Mouse (Mus musculus) heart, postnatal 4 days (tissue): ENCODE data around the gene AI413582. TPM values are rescaled to one million over a fixed set of nuclear protein-coding genes. Genes with fewer than 3 reads are reported as not detected.

ENCODE experiments used
- DNase-seq: peaks from one replicate; pipeline ENCODE4 v3.0.0; 2021
- total RNA-seq, 2 experiments: library from RNA; stranded (reverse); gene quantifications; 2 replicates each; pipeline ENCODE4 v1.2.3; 2021

AI413582 gene
- total RNA-seq, 2 experiments from 2014 or later, result 8.7 to 8.8 TPM

DNA sequence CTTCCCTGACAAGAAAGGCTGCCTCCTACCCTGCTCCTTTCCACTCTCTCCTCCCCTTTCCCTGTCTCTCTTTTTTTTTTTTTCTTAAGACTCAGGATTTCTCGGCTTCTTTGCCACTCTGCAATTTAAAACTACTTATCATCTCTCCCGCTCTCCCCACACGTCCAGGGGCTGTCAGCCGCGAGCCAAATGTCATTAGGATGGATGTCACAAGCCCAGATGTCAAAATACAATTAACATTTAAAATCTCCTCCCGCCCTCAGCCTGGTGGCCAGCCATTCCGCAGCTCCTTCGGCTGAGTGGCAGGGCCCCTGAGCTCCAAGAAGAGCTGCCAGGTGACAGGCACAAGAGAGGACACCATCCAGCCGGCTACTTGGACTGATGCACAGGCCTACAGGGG is 47.3 kb downstream of the AI413582 start:
- DNase-seq, result no peak

GRCm38 (mm10) chr17:27513916-27514762 is 51.4 kb downstream of the AI413582 start:
- DNase-seq, result no peak

Other genes with a start within 250 kb of the AI413582 start
- under 1 TPM in 1 of 2 experiments, not detected in 1; 0.07 TPM for gene Grm4, start 44.4 kb downstream of the AI413582 start, total RNA-seq
- 10 to 100 TPM; 54.8 to 59.1 TPM for gene Hmga1, start 9.3 kb downstream of the AI413582 start, total RNA-seq
- 100 to 1,000 TPM; 340 to 371 TPM for gene Nudt3, start 57.7 kb upstream of the AI413582 start, total RNA-seq
- gene RPS10-NUDT3, start 69.5 kb upstream of the AI413582 start, total RNA-seq, result not detected
- 100 to 1,000 TPM; 857 to 917 TPM for gene Rps10, start 70.9 kb upstream of the AI413582 start, total RNA-seq
- under 1 TPM in 1 of 2 experiments, not detected in 1; 0.17 TPM for gene Pacsin1, start 89.8 kb upstream of the AI413582 start, total RNA-seq
- gene Spdef, start 163.2 kb upstream of the AI413582 start, total RNA-seq, result under 1 TPM; 0.16 to 0.38 TPM